Mouse (Mus musculus) C2C12 (cell line): ENCODE results near the gene Tcf12.

Experiments
- CTCF ChIP-seq: IDR thresholded peaks from one replicate; pipeline ENCODE4 v1.5.1; 2011; ENCODE audit not compliant: control insufficient read depth, insufficient read depth, insufficient read length
- MYOG ChIP-seq: IDR thresholded peaks from one replicate; pipeline ENCODE4 v1.6.1; 2011; ENCODE audit not compliant: control insufficient read depth, insufficient read length; ENCODE audit errors: extremely low read depth

DNA sequence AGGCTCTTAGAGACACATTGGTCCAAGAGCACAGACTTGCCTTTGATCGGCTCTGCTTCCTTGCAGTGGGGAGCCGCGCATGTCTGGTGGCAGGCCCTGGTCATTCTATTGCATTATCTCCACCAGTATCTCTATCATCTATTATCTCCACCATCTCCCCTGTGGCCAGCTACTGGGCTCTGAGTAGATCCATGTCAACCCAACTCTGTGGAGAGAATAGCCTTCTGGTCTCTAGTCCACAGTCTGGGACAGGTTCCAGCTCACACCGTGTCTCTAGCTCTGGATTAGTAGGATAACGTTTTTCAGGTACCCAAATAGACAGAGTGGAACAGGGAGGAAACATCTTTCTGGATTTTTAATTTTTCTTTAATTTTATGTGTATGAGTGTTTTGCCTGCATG lies 284.3 kb downstream of the Tcf12 start:
- TF ChIP-seq CTCF (no peak), MYOG (no peak)
